Mouse (Mus musculus) adipocyte (in vitro differentiated cells): ENCODE measurements around the gene Slc1a1.

Experiments used
- DNase-seq: peaks from one replicate; pipeline ENCODE4 v3.0.0-alpha.2; 2016; ENCODE audit warnings: low spot score

Gene Slc1a1

GRCm38 (mm10) chr19:28915602-28916250, 80.9 kb downstream of the Slc1a1 start:
- no peak for DNase-seq

GRCm38 (mm10) chr19:28916492-28916891, 81.6 kb downstream of the Slc1a1 start:
- no peak for DNase-seq

GRCm38 (mm10) chr19:28917839-28918238, 83.0 kb downstream of the Slc1a1 start:
- DNase-seq = no peak

- no peak for DNase-seq
Observed at GRCm38 (mm10) chr19:28926366-28926765, 91.5 kb downstream of the Slc1a1 start.

DNA sequence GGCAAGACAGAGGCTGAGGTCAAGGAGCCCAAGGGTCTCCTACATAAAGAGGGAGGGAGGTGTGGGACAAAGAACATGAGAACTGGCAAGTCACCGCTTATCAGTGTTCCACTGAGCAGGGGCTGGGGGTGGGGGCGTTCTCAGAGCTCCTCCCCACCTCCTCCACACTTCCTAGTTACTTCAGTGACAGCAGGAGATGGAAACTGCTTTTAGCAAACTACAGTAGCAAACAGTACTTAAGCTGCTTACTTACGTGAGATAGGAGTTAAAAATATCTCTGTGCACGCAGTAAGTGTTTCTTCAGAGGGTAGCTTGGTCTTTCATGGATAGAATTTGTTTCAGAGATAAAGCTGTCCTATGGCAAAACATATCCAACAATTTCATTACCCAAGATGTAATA, 92.5 kb downstream of the Slc1a1 start:
- no peak for DNase-seq

DNA sequence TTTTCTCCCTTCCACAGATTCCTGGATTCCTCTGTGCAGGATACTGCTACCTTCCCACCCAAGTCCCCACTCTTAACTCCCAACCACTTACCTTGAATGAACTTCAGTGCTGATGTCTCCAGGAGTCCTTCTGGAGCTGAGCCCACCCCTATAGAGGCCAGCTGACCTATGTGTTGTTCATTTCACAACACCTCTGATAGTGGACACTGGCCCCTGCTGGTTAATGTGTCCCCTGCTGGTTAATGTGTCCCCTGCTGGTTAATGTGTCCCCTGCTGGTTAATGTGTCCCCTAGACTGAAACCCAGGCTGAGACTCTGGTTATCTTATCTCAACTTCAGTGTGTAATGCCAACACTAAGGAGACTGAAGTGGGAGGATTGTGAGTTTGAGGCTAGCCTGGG, 94.2 kb downstream of the Slc1a1 start:
- no peak for DNase-seq

DNA sequence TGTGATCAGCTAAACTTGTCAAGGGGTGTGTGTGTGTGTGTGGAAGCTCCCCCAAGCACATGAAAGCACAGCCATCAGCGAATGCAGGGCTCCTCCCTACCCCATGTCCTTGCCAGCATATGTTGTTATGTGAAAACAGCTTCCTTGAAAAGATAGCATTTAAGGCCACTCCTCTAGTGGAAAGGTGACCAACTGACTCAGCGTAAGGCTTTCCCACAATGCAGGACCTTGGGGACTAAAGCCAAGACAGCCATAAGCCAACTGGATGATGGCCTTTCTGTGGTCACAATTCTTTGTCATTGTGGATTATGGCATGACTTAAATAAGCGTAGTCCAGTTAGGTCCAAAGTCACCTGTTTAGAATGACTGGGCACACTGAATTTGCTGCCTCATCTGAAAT, 100.0 kb downstream of the Slc1a1 start:
- DNase-seq = no peak

- no peak for DNase-seq
Observed at GRCm38 (mm10) chr19:28940135-28940874, 105.5 kb downstream of the Slc1a1 start.

- DNase-seq = no peak
Observed at GRCm38 (mm10) chr19:28941271-28941670, 106.4 kb downstream of the Slc1a1 start.

GRCm38 (mm10) chr19:28946782-28947181, 111.9 kb downstream of the Slc1a1 start:
- DNase-seq = no peak

DNA sequence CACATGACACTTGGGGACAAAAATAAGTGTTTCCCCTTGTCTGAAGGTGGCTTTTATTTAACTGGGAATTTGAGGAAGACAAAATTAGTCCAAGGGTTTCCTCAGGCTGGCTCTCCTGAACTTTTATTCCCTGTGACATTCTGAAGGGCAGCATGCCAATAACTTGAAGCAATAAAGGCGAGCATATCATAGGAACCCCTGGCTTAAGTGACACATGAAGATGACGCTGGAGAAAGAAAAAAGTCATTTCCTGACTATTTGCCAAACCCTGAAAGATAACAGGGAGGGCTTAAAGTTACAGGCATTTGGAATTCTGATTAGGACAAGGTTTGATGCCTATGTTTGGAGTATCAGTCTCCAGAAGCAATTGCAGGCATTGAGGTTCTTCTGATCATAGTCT, 112.5 kb downstream of the Slc1a1 start:
- DNase-seq = no peak

DNA sequence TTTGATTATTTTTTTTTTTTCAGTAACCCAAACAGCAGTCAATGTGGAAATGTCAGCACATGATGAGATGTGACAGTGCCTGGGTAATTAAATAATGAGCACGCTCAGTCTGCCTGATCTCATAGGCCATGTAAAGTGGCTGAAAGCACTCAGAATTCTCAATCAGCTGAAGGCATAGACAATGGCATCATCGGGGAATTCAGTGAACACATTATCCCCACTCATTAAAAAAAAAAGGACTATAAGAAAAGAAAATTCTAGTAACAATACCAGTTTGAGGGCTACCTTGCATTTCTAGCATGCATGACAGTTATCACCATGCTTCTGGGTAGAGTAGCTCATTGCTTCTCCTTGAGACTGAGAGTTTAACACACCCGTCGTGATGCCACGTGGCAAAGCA, 116.4 kb downstream of the Slc1a1 start:
- no peak for DNase-seq

DNA sequence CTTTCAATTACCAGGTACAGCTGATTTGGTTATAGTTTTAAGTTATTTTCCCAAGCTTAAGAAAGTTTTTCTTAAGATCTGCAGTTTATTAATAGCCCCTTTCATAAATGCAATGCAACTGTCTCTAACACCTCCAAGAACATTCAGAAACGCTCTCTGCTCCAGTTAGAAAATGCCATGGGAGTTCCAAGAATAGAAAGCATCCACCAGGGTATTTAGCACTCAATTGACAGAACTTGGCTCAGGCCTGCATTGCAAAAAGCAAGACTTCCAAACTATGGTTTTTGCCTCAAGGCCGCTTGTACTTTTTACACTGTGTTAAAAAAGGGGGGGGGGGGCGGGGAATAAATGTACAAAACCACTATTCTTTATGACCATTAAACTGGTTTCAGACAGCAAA, 128.3 kb downstream of the Slc1a1 start:
- peak; percentile 85 for DNase-seq

- DNase-seq = no peak
Observed at GRCm38 (mm10) chr19:28963513-28963841, 128.6 kb downstream of the Slc1a1 start.
